Mouse (Mus musculus) neural tube, embryonic 11.5 days (tissue): ENCODE results near the gene Lamp2. TPM values are rescaled to one million over a fixed set of nuclear protein-coding genes. Genes with fewer than 3 reads are reported as not detected.

Experiments
- ATAC-seq: fragments of 200-750 bp; cut with Nextera tagmentation; 2 replicates; pipeline ENCODE4 v1.8.0; 2017; ENCODE audit warnings: moderate number of reproducible peaks, mild to moderate bottlenecking, moderate TSS enrichment, moderate library complexity; ENCODE audit not compliant: insufficient read depth, low FRiP score, low TSS enrichment
- DNase-seq: peaks from one replicate; pipeline ENCODE4 v3.0.0-alpha.2; 2015; ENCODE audit warnings: low spot score
- H3K27ac ChIP-seq: fragments of 300-500 bp; sonication (generic); 2 replicates; pipeline ENCODE4 v1.5.1; 2014; ENCODE audit warnings: low read depth, mild to moderate bottlenecking, low read length
- H3K27me3 ChIP-seq: fragments of 300-500 bp; sonication (generic); 2 replicates; pipeline ENCODE4 v1.6.1; 2014; ENCODE audit warnings: mild to moderate bottlenecking, low read length, mixed read lengths; ENCODE audit not compliant: control insufficient read depth, insufficient read depth
- H3K36me3 ChIP-seq: fragments of 300-500 bp; sonication (generic); 2 replicates; pipeline ENCODE4 v1.6.1; 2014; ENCODE audit warnings: mild to moderate bottlenecking, low read length, moderate library complexity, mixed read lengths; ENCODE audit not compliant: control insufficient read depth, insufficient read depth
- H3K4me1 ChIP-seq: fragments of 300-500 bp; sonication (generic); 2 replicates; pipeline ENCODE4 v1.6.1; 2014; ENCODE audit warnings: low read length, mixed read lengths; ENCODE audit not compliant: control insufficient read depth, insufficient read depth
- H3K4me2 ChIP-seq: fragments of 300-500 bp; sonication (generic); 2 replicates; pipeline ENCODE4 v1.6.1; 2014; ENCODE audit warnings: low read depth, mild to moderate bottlenecking, moderate library complexity
- H3K4me3 ChIP-seq: fragments of 300-500 bp; sonication (generic); 2 replicates; pipeline ENCODE4 v1.5.1; 2014; ENCODE audit warnings: low read depth, low read length
- H3K9ac ChIP-seq: fragments of 300-500 bp; sonication (generic); 2 replicates; pipeline ENCODE4 v1.6.1; 2014; ENCODE audit warnings: mild to moderate bottlenecking, low read length
- H3K9me3 ChIP-seq: fragments of 300-500 bp; sonication (generic); 2 replicates; pipeline ENCODE4 v1.6.1; 2016; ENCODE audit warnings: low read length; ENCODE audit not compliant: control insufficient read depth
- WGBS: fragments of 180-500 bp; shearing (Covaris S2); extraction: QIAGEN DNeasy Blood & Tissue Kit; methylation state at CpG from one replicate; pipeline ENCODE4 v1.1.7; 2014; 5-methylcytosine and 5-hydroxymethylcytosine counted together
- polyA plus RNA-seq: library from polyadenylated mRNA; unstranded; fragments of >200 nt; fragmentation: Nextera tagmentation; extraction: Ambion mirVana; gene quantifications from 2 replicates; pipeline ENCODE4 v1.2.1, GENCODE M21; 2014

Lamp2 gene
- polyA plus RNA-seq, 1 experiment from 2014 or later: 90.3 TPM

DNA sequence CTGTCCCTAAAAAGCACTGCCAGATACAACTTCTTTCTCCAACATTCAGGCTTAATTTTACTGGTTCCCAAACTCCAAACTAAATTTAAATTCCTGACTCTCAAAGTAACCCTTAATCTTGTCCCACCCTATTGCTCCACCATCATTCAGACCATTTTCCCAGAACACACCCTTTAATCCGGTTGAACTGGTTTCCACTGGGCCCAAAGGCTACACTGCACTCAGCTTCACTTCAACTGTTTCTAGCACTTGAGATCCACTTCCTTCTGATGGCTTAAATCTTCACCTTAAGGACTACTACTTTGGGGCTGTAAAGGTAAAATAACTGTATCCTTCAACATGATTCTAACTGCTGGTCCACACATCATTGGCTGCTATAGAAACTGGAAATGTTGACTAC is 10.5 kb downstream of the Lamp2 start:
- H3K36me3 ChIP-seq: no peaks in the 10 kb centered on the region
- no peak overlapping the region for H3K9ac ChIP-seq
- no peaks in the 10 kb centered on the region for H3K9me3 ChIP-seq
- no peak overlapping the region for H3K4me3 ChIP-seq
- no peaks in the 10 kb centered on the region for H3K27me3 ChIP-seq
- H3K4me2 ChIP-seq: no peak overlapping the region
- no peaks in the 10 kb centered on the region for H3K4me1 ChIP-seq
- WGBS: 81% methylated on average over 1 of the region's 1 CpGs
- H3K27ac ChIP-seq: no peak overlapping the region
- ATAC-seq: no peak
- DNase-seq: no peak

DNA sequence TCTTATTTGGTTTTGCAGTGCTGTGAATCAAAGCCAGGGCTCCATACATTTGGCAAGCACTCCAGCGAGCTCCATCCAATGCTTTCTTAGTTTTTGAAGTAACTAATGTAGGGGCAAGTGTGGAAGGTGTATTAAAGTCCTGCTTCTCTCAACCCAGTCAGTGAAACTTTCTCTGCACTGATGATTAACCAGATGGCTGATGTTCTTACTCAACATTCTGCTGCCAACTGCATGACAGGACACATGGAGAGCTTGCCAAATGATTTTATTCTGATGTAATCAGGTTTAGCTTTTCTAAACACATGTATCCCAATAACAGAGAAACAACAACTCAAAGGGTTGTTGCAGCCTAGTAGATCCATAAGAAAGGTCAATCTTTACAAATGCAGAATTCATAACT is 13.8 kb downstream of the Lamp2 start:
- Histone ChIP-seq H3K9me3 (no peaks in the 10 kb centered on the region), H3K36me3 (no peaks in the 10 kb centered on the region), H3K4me1 (no peaks in the 10 kb centered on the region), H3K27me3 (no peaks in the 10 kb centered on the region), H3K27ac (no peak overlapping the region), H3K9ac (no peak overlapping the region), H3K4me3 (no peak overlapping the region), H3K4me2 (no peak overlapping the region)
- ATAC-seq (no peak), DNase-seq (no peak)
- 72% methylated on average over 1 of the region's 1 CpGs for WGBS

DNA sequence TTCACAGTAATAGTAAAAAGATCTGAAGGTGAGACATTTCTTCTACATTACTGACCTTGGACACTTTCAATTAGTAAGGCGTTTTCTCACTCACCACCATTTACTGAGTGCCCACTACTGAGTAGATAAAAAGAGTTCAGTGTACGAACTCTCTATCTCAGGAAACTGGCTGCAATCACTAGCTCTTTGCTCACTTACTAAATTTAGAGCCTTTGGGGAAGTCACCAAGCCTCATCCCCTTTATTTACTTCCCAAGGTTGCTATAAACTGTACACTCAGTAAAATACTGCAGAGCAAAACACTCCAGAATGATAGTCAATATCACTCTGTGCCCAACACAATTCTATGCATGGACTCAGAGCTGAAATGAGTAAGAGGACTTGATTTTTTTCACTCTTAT is 16.6 kb downstream of the Lamp2 start:
- 78% methylated on average over 2 of the region's 2 CpGs for WGBS
- Histone ChIP-seq H3K27me3 (no peaks in the 10 kb centered on the region), H3K4me1 (no peaks in the 10 kb centered on the region), H3K4me2 (no peak overlapping the region), H3K27ac (no peak overlapping the region), H3K9ac (no peak overlapping the region), H3K36me3 (no peaks in the 10 kb centered on the region), H3K9me3 (no peaks in the 10 kb centered on the region), H3K4me3 (no peak overlapping the region)
- no peak for ATAC-seq
- no peak for DNase-seq

DNA sequence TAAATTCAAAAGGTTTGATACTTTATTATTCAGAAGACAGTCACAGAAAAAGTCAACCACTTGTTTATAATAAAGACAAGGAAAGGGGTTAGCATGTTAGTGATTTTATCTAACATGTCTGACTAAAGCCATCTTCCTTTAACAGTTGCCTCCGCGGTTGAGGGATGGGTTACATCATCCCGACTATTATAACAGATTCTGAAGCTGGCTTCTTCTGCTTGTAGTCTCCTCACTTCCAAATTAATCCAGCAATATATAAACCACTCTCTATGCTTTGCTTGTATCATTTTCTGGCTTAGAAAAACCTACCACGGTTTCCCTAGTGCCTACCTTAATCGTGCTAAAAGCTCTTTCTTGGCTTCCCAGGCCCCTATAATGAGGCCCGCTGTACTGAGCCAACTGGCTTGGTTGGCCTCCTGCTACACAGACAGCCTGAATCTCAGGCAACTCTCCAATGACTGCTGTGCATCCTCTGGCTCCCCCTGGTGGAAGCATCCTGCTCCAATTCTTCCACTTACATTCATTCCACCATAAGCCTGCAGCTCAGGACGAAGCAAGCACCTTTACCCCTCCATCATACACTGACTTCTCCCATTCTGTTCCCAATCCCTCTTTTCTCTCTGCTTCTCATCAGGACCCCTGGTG is 18.0 kb downstream of the Lamp2 start:
- Histone ChIP-seq H3K36me3 (no peaks in the 10 kb centered on the region), H3K4me2 (no peak overlapping the region), H3K27me3 (no peaks in the 10 kb centered on the region), H3K4me3 (no peak overlapping the region), H3K9ac (no peak overlapping the region), H3K9me3 (no peaks in the 10 kb centered on the region), H3K4me1 (no peaks in the 10 kb centered on the region), H3K27ac (no peak overlapping the region)
- no peak for ATAC-seq
- peak; percentile 64 for DNase-seq
- WGBS: 55% methylated on average over 7 of the region's 7 CpGs

DNA sequence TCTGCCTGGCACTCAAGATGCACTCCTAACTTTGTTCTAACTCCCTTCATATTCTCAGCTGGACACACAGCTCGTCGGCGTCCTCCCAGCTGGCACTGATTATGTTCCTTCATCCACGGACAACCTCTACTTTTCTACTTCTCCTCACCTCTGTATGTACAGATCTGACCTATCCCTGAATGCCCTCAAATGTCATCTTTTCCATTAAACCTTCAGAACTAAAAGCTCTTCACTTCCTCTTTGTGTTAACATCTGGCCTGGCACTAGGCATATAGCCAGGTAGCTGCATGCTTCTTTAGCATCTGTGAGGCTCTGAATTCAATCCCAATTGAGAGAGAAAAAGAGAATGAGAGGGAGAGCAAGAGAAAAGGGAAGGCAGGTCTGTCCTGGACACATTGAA is 26.8 kb downstream of the Lamp2 start:
- Histone ChIP-seq H3K27me3 (no peaks in the 10 kb centered on the region), H3K4me2 (no peak overlapping the region), H3K9me3 (no peaks in the 10 kb centered on the region), H3K36me3 (no peaks in the 10 kb centered on the region), H3K9ac (no peak overlapping the region), H3K27ac (no peak overlapping the region), H3K4me3 (no peak overlapping the region), H3K4me1 (no peaks in the 10 kb centered on the region)
- ATAC-seq (no peak), DNase-seq (no peak)
- WGBS: 95% methylated on average over 4 of the region's 4 CpGs

DNA sequence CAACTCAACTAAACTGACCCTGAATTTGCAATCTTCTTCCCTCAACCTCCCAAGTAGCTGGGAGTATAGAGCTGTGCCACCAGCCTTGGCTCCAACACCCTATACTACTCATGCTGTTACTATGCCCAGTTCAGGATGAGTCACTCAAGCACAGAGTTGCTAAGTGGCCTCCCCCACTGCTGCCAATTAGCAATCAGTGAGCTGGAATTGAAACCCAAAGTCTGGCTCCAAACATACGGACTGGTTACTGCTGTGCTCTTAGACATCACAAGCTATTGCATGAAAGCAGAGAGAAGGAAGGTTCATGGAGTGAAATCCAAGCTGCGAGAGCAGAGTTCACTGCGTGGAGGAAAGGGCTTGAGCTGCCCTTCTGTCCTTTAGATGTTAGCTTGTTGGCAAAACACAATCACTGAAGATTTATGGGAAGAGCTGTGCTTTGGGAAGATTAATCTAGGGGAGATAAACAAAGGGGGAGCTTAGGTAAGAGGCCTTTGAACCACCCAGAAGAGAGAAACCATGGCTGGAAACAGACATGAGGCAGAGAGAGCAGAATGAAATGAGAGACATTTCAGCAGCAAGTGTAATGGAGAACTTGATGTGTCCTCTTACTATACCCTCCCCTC is 27.3 kb downstream of the Lamp2 start:
- Histone ChIP-seq H3K27me3 (no peaks in the 10 kb centered on the region), H3K9me3 (no peaks in the 10 kb centered on the region), H3K9ac (no peak overlapping the region), H3K36me3 (no peaks in the 10 kb centered on the region), H3K27ac (no peak overlapping the region), H3K4me3 (no peak overlapping the region), H3K4me1 (no peaks in the 10 kb centered on the region), H3K4me2 (no peak overlapping the region)
- ATAC-seq (no peak), DNase-seq (no peak)
- WGBS: 82% methylated on average over 3 of the region's 3 CpGs

DNA sequence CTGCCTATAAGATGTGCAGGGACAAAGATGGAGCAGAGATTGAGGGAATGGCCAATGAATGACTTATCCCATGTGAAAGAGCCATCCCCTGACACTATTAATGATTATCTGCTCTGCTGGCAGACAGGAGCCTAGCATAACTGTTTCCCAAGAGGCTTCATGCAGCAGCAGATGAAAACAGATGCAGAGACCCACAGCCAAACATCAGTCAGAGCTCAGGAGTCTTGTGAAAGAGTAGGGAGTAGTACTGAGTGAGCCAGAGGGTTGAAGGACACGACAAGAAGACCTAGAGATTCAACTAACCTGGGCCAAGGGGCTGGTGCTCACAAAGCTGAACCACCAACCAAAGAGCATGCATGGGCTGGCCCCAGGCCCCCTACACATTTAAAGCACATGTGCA is 30.2 kb downstream of the Lamp2 start:
- no peak overlapping the region for H3K4me3 ChIP-seq
- no peaks in the 10 kb centered on the region for H3K27me3 ChIP-seq
- H3K4me1 ChIP-seq: no peaks in the 10 kb centered on the region
- DNase-seq (no peak), ATAC-seq (no peak)
- 63% methylated on average over 1 of the region's 1 CpGs for WGBS
- no peak overlapping the region for H3K4me2 ChIP-seq
- no peaks in the 10 kb centered on the region for H3K9me3 ChIP-seq
- no peak overlapping the region for H3K9ac ChIP-seq
- no peaks in the 10 kb centered on the region for H3K36me3 ChIP-seq
- H3K27ac ChIP-seq: no peak overlapping the region

DNA sequence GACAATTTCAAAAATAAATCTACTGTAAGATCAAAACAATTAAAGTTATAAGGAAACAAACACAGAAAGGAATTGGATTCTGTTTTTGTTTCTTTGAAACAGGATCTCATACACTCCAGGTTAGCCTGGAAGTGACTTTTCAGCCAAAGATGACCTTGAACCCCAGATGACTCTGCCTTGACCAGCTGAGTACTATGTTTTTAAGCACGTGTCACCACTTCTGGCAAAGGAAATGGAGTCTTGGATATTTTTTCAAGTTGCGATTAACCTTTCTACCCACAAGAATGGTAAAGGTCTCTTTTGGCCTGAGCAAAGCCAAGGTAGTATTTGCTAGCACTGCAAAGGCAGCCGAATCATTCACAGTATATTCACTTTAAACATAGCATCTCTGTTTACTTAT is 33.2 kb downstream of the Lamp2 start:
- Histone ChIP-seq H3K4me1 (no peaks in the 10 kb centered on the region), H3K9ac (no peak overlapping the region), H3K36me3 (no peaks in the 10 kb centered on the region), H3K9me3 (no peaks in the 10 kb centered on the region), H3K27ac (no peak overlapping the region), H3K4me3 (no peak overlapping the region), H3K4me2 (no peak overlapping the region), H3K27me3 (no peaks in the 10 kb centered on the region)
- WGBS: 88% methylated on average over 3 of the region's 3 CpGs
- ATAC-seq: no peak
- DNase-seq: no peak

DNA sequence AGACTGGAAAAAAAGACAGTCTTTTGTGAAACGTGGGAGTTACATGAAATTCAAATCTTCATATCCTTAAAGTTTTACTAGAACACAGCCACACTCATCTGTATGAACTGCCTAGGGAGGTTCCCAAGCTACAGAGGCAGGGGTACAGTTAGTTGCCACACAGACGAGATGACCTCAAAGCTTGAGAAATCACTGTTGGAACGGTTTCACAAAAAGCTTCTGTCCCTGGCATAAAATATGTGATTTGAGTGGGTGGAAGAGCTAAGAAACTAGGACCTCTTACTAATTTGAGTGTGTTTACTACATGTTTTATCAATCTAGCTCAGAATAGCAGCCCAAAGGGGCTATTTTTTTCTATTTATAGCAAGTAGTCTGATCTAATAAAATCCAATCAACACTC is 33.9 kb downstream of the Lamp2 start:
- DNase-seq (no peak), ATAC-seq (no peak)
- 74% methylated on average over 3 of the region's 3 CpGs for WGBS
- H3K4me3 ChIP-seq: no peak overlapping the region
- H3K27ac ChIP-seq: no peak overlapping the region
- H3K4me2 ChIP-seq: no peak overlapping the region
- H3K27me3 ChIP-seq: no peaks in the 10 kb centered on the region
- H3K4me1 ChIP-seq: no peaks in the 10 kb centered on the region
- no peaks in the 10 kb centered on the region for H3K36me3 ChIP-seq
- no peak overlapping the region for H3K9ac ChIP-seq
- H3K9me3 ChIP-seq: no peaks in the 10 kb centered on the region
